Mouse (Mus musculus): Measurements from ENCODE around the gene Gng2. TPM values are rescaled to one million over a fixed set of nuclear protein-coding genes. Genes with fewer than 3 reads are reported as not detected.

Gng2 gene
- total RNA-seq, 1 experiment: 41.5 TPM

DNA sequence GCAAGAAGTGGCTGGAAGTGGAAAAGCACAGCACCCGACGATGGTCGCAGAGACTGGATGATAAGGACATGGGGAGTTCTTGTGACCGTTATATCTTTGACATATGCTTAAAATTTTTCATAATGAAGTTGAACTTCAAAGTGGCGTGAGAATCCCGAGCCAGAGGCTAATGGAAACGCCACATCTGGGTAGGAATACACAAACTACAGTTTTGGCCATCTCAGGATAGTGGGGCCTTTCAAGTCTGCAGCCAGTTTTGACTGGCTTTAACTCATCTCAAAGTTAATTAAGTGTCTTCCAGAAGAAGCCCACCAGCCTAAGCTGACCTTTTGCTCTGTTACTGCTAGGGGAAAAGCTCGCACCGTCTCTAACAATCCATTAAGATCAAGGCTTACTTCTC lies 17.6 kb downstream of the Gng2 start:
- no peaks in the 10 kb centered on the region for H3K9me3 ChIP-seq (ENCODE audit: control insufficient read depth, insufficient read depth, low read depth, low read length)
- no peak overlapping the region for H3K4me3 ChIP-seq (ENCODE audit: insufficient read depth in 1 of 2, low read depth in 1 of 2, low read length in 2 of 2, poor library complexity in 1 of 2, severe bottlenecking in 1 of 2)
- in situ Hi-C loops (cut with MboI; ENCODE audit: low sequenced_read_pairs in 2 of 2, unreplicated experiment in 2 of 2): no loop called here
- no peak for DNase-seq (ENCODE audit: low read depth, low spot score)
- TF ChIP-seq MAFK (IDR thresholded peaks at IDR 0.05; ENCODE audit: insufficient read depth, low read depth, low read length): no peak
- TF ChIP-seq ZNF384 (IDR thresholded peaks at IDR 0.05; ENCODE audit: low read depth, low read length): no peak
- no peak for TF ChIP-seq CHD2 (IDR thresholded peaks at IDR 0.05; ENCODE audit: low read depth, low read length)
- no peak for TF ChIP-seq ZC3H11A (IDR thresholded peaks at IDR 0.05; ENCODE audit: borderline replicate concordance, low read depth, low read length)
- no peak for TF ChIP-seq HCFC1 (IDR thresholded peaks at IDR 0.05; ENCODE audit: borderline replicate concordance, insufficient read depth, low read length)
- H3K4me1 ChIP-seq (ENCODE audit: control insufficient read depth in 2 of 2, insufficient read depth in 2 of 2, low read length in 2 of 2, poor library complexity in 1 of 2): peaks cover 0 to 3% of the 10 kb centered on the region in 2 experiments; a peak in 1 of 4 replicates
- no peak overlapping the region for H3K9ac ChIP-seq (ENCODE audit: insufficient read depth, low read depth, low read length, poor library complexity, severe bottlenecking)
- no peak overlapping the region for H3K27ac ChIP-seq (ENCODE audit: insufficient read depth, low read depth, low read length, poor library complexity, severe bottlenecking)
- H3K36me3 ChIP-seq (ENCODE audit: control insufficient read depth, insufficient read depth, low read length, poor library complexity, severe bottlenecking): no peaks in the 10 kb centered on the region; the same call in 1 of the 2 replicates

DNA sequence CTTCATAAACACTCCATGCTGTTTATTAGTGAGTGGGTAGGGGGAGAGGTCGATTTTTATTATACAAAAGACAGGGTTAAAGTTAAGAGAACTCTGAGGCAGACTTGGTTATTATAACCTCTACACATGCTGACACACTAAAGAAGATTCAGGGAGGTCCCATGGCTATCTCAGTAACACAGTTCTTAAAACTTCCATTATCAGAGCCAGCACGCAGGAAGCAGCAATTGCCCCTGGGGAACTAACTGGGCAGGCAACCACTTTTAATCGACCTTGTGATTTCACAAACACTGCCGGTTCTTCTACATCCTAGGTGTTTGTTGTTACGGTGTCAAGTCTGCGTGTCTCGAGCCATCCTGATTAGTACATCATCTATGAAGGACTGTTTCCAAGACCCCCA lies 22.4 kb downstream of the Gng2 start:
- in situ Hi-C loops (cut with MboI; ENCODE audit: low sequenced_read_pairs in 2 of 2, unreplicated experiment in 2 of 2): no loop called here

DNA sequence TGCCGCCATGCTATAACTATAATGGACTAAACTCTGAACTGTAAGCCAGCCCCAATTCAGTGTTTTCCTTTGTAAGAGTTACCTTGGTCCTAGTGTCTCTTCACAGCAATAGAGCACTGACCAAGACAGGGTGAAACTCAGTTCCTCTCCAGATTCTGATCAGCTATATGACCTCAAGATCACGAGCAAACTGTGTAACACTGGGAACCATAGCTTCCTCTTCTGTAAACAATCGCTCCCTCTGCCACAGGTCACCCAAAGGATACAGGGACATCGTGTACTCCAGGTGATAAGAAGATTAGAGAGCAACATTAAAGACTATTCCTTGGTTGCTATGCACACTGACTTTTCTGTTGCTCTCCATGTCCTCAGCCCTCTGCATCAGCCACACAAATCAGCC lies 26.6 kb downstream of the Gng2 start:
- DNase-seq (ENCODE audit: low read depth, low spot score): no peak
- Histone ChIP-seq H3K36me3 (ENCODE audit: control insufficient read depth, insufficient read depth, low read length, poor library complexity, severe bottlenecking) (peaks cover 10% of the 10 kb centered on the region; the same call in 1 of the 2 replicates), H3K4me3 (ENCODE audit: insufficient read depth in 1 of 2, low read depth in 1 of 2, low read length in 2 of 2, poor library complexity in 1 of 2, severe bottlenecking in 1 of 2) (no peak overlapping the region), H3K9ac (ENCODE audit: insufficient read depth, low read depth, low read length, poor library complexity, severe bottlenecking) (no peak overlapping the region), H3K27ac (ENCODE audit: insufficient read depth, low read depth, low read length, poor library complexity, severe bottlenecking) (no peak overlapping the region), H3K4me1 (ENCODE audit: control insufficient read depth in 2 of 2, insufficient read depth in 2 of 2, low read length in 2 of 2, poor library complexity in 1 of 2) (no peaks in the 10 kb centered on the region; a peak in 1 of 4 replicates), H3K9me3 (ENCODE audit: control insufficient read depth, insufficient read depth, low read depth, low read length) (no peaks in the 10 kb centered on the region)
- in situ Hi-C loops (cut with MboI; ENCODE audit: low sequenced_read_pairs in 2 of 2, unreplicated experiment in 2 of 2): no loop called here
- no peak for TF ChIP-seq CHD2 (IDR thresholded peaks at IDR 0.05; ENCODE audit: low read depth, low read length)
- TF ChIP-seq MAFK (IDR thresholded peaks at IDR 0.05; ENCODE audit: insufficient read depth, low read depth, low read length): no peak
- no peak for TF ChIP-seq ZC3H11A (IDR thresholded peaks at IDR 0.05; ENCODE audit: borderline replicate concordance, low read depth, low read length)
- TF ChIP-seq ZNF384 (IDR thresholded peaks at IDR 0.05; ENCODE audit: low read depth, low read length): no peak
- no peak for TF ChIP-seq HCFC1 (IDR thresholded peaks at IDR 0.05; ENCODE audit: borderline replicate concordance, insufficient read depth, low read length)

More for the DNA sequence above, 22.4 kb downstream of the Gng2 start:
- Histone ChIP-seq H3K9ac (ENCODE audit: insufficient read depth, low read depth, low read length, poor library complexity, severe bottlenecking) (no peak overlapping the region), H3K4me1 (ENCODE audit: control insufficient read depth in 2 of 2, insufficient read depth in 2 of 2, low read length in 2 of 2, poor library complexity in 1 of 2) (no peaks in the 10 kb centered on the region; a peak in 1 of 4 replicates), H3K36me3 (ENCODE audit: control insufficient read depth, insufficient read depth, low read length, poor library complexity, severe bottlenecking) (peaks cover 6% of the 10 kb centered on the region; the same call in 1 of the 2 replicates), H3K9me3 (ENCODE audit: control insufficient read depth, insufficient read depth, low read depth, low read length) (no peaks in the 10 kb centered on the region), H3K4me3 (ENCODE audit: insufficient read depth in 1 of 2, low read depth in 1 of 2, low read length in 2 of 2, poor library complexity in 1 of 2, severe bottlenecking in 1 of 2) (no peak overlapping the region), H3K27ac (ENCODE audit: insufficient read depth, low read depth, low read length, poor library complexity, severe bottlenecking) (no peak overlapping the region)
- no peak for DNase-seq (ENCODE audit: low read depth, low spot score)
- TF ChIP-seq ZC3H11A (IDR thresholded peaks at IDR 0.05; ENCODE audit: borderline replicate concordance, low read depth, low read length) (no peak), ZNF384 (IDR thresholded peaks at IDR 0.05; ENCODE audit: low read depth, low read length) (no peak), MAFK (IDR thresholded peaks at IDR 0.05; ENCODE audit: insufficient read depth, low read depth, low read length) (no peak)

DNA sequence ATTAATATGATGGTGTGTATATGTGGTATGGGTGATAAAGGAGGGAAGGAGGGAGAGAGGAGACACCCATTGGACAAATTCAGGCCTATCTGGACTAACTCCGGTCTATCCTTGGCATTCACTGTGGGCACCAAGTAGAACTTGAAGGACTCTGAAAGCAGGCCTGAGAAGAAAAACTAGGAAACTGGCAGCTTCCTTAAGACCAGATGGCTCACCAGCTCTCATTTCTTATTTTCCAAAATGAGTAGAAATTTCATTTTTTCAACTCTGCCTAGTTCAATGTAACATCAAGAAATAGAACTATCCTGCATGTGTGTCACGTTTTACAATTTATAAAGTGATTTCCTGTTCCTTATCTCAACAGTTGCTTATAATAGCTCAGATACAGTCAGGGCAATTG lies 28.0 kb downstream of the Gng2 start:
- Histone ChIP-seq H3K36me3 (ENCODE audit: control insufficient read depth, insufficient read depth, low read length, poor library complexity, severe bottlenecking) (peaks cover 10% of the 10 kb centered on the region; the same call in 1 of the 2 replicates), H3K4me3 (ENCODE audit: insufficient read depth in 1 of 2, low read depth in 1 of 2, low read length in 2 of 2, poor library complexity in 1 of 2, severe bottlenecking in 1 of 2) (no peak overlapping the region), H3K4me1 (ENCODE audit: control insufficient read depth in 2 of 2, insufficient read depth in 2 of 2, low read length in 2 of 2, poor library complexity in 1 of 2) (peaks cover 4% of the 10 kb centered on the region in 2 experiments; a peak in 1 of 4 replicates), H3K9ac (ENCODE audit: insufficient read depth, low read depth, low read length, poor library complexity, severe bottlenecking) (no peak overlapping the region), H3K9me3 (ENCODE audit: control insufficient read depth, insufficient read depth, low read depth, low read length) (no peaks in the 10 kb centered on the region), H3K27ac (ENCODE audit: insufficient read depth, low read depth, low read length, poor library complexity, severe bottlenecking) (no peak overlapping the region)
- no peak for DNase-seq (ENCODE audit: low read depth, low spot score)
- TF ChIP-seq MAFK (IDR thresholded peaks at IDR 0.05; ENCODE audit: insufficient read depth, low read depth, low read length): no peak
- no peak for TF ChIP-seq HCFC1 (IDR thresholded peaks at IDR 0.05; ENCODE audit: borderline replicate concordance, insufficient read depth, low read length)
- TF ChIP-seq ZC3H11A (IDR thresholded peaks at IDR 0.05; ENCODE audit: borderline replicate concordance, low read depth, low read length): no peak
- TF ChIP-seq CHD2 (IDR thresholded peaks at IDR 0.05; ENCODE audit: low read depth, low read length): no peak
- in situ Hi-C loops (cut with MboI; ENCODE audit: low sequenced_read_pairs in 2 of 2, unreplicated experiment in 2 of 2): no loop called here

DNA sequence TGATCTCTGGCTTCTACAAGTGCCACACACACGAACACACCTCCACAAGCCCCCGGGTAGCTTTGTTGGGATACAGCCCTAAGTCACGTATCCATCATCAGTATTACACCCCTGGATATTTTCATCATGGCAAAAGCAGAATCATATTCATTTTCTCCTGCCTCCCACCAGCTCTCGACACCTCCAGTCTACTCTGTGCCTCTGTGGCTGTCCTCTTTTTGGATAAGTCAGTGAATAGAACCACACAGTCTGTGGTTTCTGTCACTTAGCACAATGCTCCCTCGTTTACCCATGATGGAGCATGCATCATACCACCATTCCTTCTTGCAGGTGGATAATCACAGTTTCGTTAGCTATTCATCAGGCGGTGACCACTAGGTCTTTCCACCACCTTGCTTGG lies 31.2 kb downstream of the Gng2 start:
- Histone ChIP-seq H3K4me1 (ENCODE audit: control insufficient read depth in 2 of 2, insufficient read depth in 2 of 2, low read length in 2 of 2, poor library complexity in 1 of 2) (peaks cover 4% of the 10 kb centered on the region in 2 experiments; a peak in 1 of 4 replicates), H3K36me3 (ENCODE audit: control insufficient read depth, insufficient read depth, low read length, poor library complexity, severe bottlenecking) (peaks cover 6% of the 10 kb centered on the region; the same call in 1 of the 2 replicates), H3K4me3 (ENCODE audit: insufficient read depth in 1 of 2, low read depth in 1 of 2, low read length in 2 of 2, poor library complexity in 1 of 2, severe bottlenecking in 1 of 2) (no peak overlapping the region), H3K9ac (ENCODE audit: insufficient read depth, low read depth, low read length, poor library complexity, severe bottlenecking) (no peak overlapping the region), H3K9me3 (ENCODE audit: control insufficient read depth, insufficient read depth, low read depth, low read length) (no peaks in the 10 kb centered on the region), H3K27ac (ENCODE audit: insufficient read depth, low read depth, low read length, poor library complexity, severe bottlenecking) (no peak overlapping the region)
- in situ Hi-C loops (cut with MboI; ENCODE audit: low sequenced_read_pairs in 2 of 2, unreplicated experiment in 2 of 2): no loop called here
- no peak for DNase-seq (ENCODE audit: low read depth, low spot score)
- no peak for TF ChIP-seq CHD2 (IDR thresholded peaks at IDR 0.05; ENCODE audit: low read depth, low read length)
- no peak for TF ChIP-seq MAFK (IDR thresholded peaks at IDR 0.05; ENCODE audit: insufficient read depth, low read depth, low read length)
- TF ChIP-seq HCFC1 (IDR thresholded peaks at IDR 0.05; ENCODE audit: borderline replicate concordance, insufficient read depth, low read length): no peak

Measured in ES-E14 (cell line).